Mouse (Mus musculus) limb, embryonic 14.5 days (tissue): ENCODE results near the gene 3110009E18Rik. TPM values are rescaled to one million over a fixed set of nuclear protein-coding genes. Genes with fewer than 3 reads are reported as not detected.

Source experiments
- ATAC-seq: fragments of 200-750 bp; cut with Nextera tagmentation; 2 replicates; pipeline ENCODE4 v1.8.0; 2017; ENCODE audit warnings: low read depth, moderate number of reproducible peaks, moderate TSS enrichment; ENCODE audit not compliant: low FRiP score
- DNase-seq: peaks from one replicate; pipeline ENCODE4 v3.0.0-alpha.2; 2015; ENCODE audit warnings: low spot score
- H3K27ac ChIP-seq: fragments of 300-500 bp; sonication (generic); replicated peaks from 2 replicates; pipeline ENCODE4 v1.5.1; 2014; ENCODE audit warnings: low read depth, mild to moderate bottlenecking, low read length, moderate library complexity, mixed read lengths
- H3K27me3 ChIP-seq: fragments of 300-500 bp; sonication (generic); 2 replicates; pipeline ENCODE4 v1.6.1; 2014; ENCODE audit warnings: low read length, mixed read lengths; ENCODE audit not compliant: control insufficient read depth, insufficient read depth
- H3K36me3 ChIP-seq: fragments of 300-500 bp; sonication (generic); 2 replicates; pipeline ENCODE4 v1.6.1; 2014; ENCODE audit warnings: mild to moderate bottlenecking, low read length, moderate library complexity, mixed read lengths; ENCODE audit not compliant: control insufficient read depth, insufficient read depth
- H3K4me1 ChIP-seq: fragments of 300-500 bp; sonication (generic); 2 replicates; pipeline ENCODE4 v1.6.1; 2014; ENCODE audit warnings: antibody characterized with exemption, low read length, mixed read lengths; ENCODE audit not compliant: control insufficient read depth, insufficient read depth
- H3K4me2 ChIP-seq: fragments of 300-500 bp; sonication (generic); replicated peaks from 2 replicates; pipeline ENCODE4 v1.6.1; 2014; ENCODE audit warnings: low read depth, mild to moderate bottlenecking, low read length, moderate library complexity; ENCODE audit not compliant: severe bottlenecking
- H3K4me3 ChIP-seq: fragments of 300-500 bp; sonication (generic); replicated peaks from 2 replicates; pipeline ENCODE4 v1.5.1; 2014; ENCODE audit warnings: low read length
- H3K9ac ChIP-seq: fragments of 300-500 bp; sonication (generic); 2 replicates; pipeline ENCODE4 v1.6.1; 2014; ENCODE audit warnings: mild to moderate bottlenecking, low read depth, low read length, moderate library complexity; ENCODE audit not compliant: severe bottlenecking
- H3K9me3 ChIP-seq: fragments of 300-500 bp; sonication (generic); 2 replicates; pipeline ENCODE4 v1.6.1; 2016; ENCODE audit warnings: low read length; ENCODE audit not compliant: control insufficient read depth
- POLR2A ChIP-seq: fragments of 200-500 bp; IDR thresholded peaks from 2 replicates; pipeline ENCODE4 v1.8.0; 2012; ENCODE audit warnings: inconsistent platforms, mild to moderate bottlenecking, moderate library complexity, borderline replicate concordance; ENCODE audit not compliant: insufficient read depth, insufficient read length; ENCODE audit errors: extremely low read depth
- WGBS: fragments of 180-500 bp; shearing (Covaris S2); extraction: QIAGEN DNeasy Blood & Tissue Kit; methylation state at CpG from one replicate; pipeline ENCODE4 v1.1.7; 2014; 5-methylcytosine and 5-hydroxymethylcytosine counted together
- polyA plus RNA-seq, 2 experiments: library from polyadenylated mRNA; depleted of rRNA in 1 of 2; stranded (reverse) in 1 of 2; unstranded in 1 of 2; fragments of >200 nt; fragmentation: Nextera tagmentation in 1 of 2; extraction: Ambion mirVana in 1 of 2; gene quantifications; 2 replicates each; pipeline versions ENCODE4 v1.2.1 to v1.2.3; 2012 to 2014

Gene 3110009E18Rik
- polyA plus RNA-seq, 2 experiments, result 11.4 to 20.9 TPM

- Histone ChIP-seq H3K27ac (no peak overlapping the region), H3K36me3 (no peaks in the 10 kb centered on the region), H3K9me3 (no peaks in the 10 kb centered on the region), H3K27me3 (no peaks in the 10 kb centered on the region), H3K4me2 (no peak overlapping the region), H3K4me1 (no peaks in the 10 kb centered on the region), H3K4me3 (no peak overlapping the region), H3K9ac (no peak overlapping the region)
- TF ChIP-seq POLR2A, result no peak
- WGBS, result 84% methylated on average over 6 of the region's 6 CpGs
- DNase-seq, result no peak
- ATAC-seq, result no peak
Observed at GRCm38 (mm10) chr1:120189206-120189605, 68.2 kb downstream of the 3110009E18Rik start.

- WGBS, result 83% methylated on average over 2 of the region's 2 CpGs
- Histone ChIP-seq H3K4me1 (no peaks in the 10 kb centered on the region), H3K27ac (no peak overlapping the region), H3K4me3 (no peak overlapping the region), H3K4me2 (no peak overlapping the region), H3K9me3 (no peaks in the 10 kb centered on the region), H3K27me3 (no peaks in the 10 kb centered on the region), H3K36me3 (no peaks in the 10 kb centered on the region), H3K9ac (no peak overlapping the region)
- TF ChIP-seq POLR2A, result no peak
- ATAC-seq, result no peak
- no peak for DNase-seq
Observed at GRCm38 (mm10) chr1:120190300-120190699, 69.3 kb downstream of the 3110009E18Rik start.

GRCm38 (mm10) chr1:120190946-120191345 is 70.0 kb downstream of the 3110009E18Rik start:
- Histone ChIP-seq H3K9ac (no peak overlapping the region), H3K36me3 (no peaks in the 10 kb centered on the region), H3K27me3 (no peaks in the 10 kb centered on the region), H3K4me2 (no peak overlapping the region), H3K9me3 (no peaks in the 10 kb centered on the region), H3K4me3 (no peak overlapping the region), H3K4me1 (no peaks in the 10 kb centered on the region), H3K27ac (no peak overlapping the region)
- WGBS, result 84% methylated on average over 6 of the region's 6 CpGs
- TF ChIP-seq POLR2A, result no peak
- ATAC-seq (no peak), DNase-seq (no peak)

- no peak for TF ChIP-seq POLR2A
- no peaks in the 10 kb centered on the region for H3K36me3 ChIP-seq
- H3K4me3 ChIP-seq, result no peak overlapping the region
- no peak overlapping the region for H3K9ac ChIP-seq
- H3K27me3 ChIP-seq, result no peaks in the 10 kb centered on the region
- DNase-seq (no peak), ATAC-seq (no peak)
- H3K4me1 ChIP-seq, result no peaks in the 10 kb centered on the region
- H3K9me3 ChIP-seq, result no peaks in the 10 kb centered on the region
- 83% methylated on average over 6 of the region's 6 CpGs for WGBS
- no peak overlapping the region for H3K27ac ChIP-seq
- no peak overlapping the region for H3K4me2 ChIP-seq
Observed at GRCm38 (mm10) chr1:120192321-120192720, 71.3 kb downstream of the 3110009E18Rik start.

- H3K27me3 ChIP-seq, result no peaks in the 10 kb centered on the region
- H3K27ac ChIP-seq, result no peak overlapping the region
- no peak for DNase-seq
- WGBS, result 88% methylated on average over 10 of the region's 10 CpGs
- H3K9ac ChIP-seq, result no peak overlapping the region
- no peak overlapping the region for H3K4me2 ChIP-seq
- no peaks in the 10 kb centered on the region for H3K4me1 ChIP-seq
- no peak for TF ChIP-seq POLR2A
- no peak overlapping the region for H3K4me3 ChIP-seq
- no peaks in the 10 kb centered on the region for H3K9me3 ChIP-seq
- ATAC-seq, result no peak
- no peaks in the 10 kb centered on the region for H3K36me3 ChIP-seq
Observed at GRCm38 (mm10) chr1:120193586-120193985, 72.6 kb downstream of the 3110009E18Rik start.

GRCm38 (mm10) chr1:120195947-120196346 is 75.0 kb downstream of the 3110009E18Rik start:
- no peak for TF ChIP-seq POLR2A
- 59% methylated on average over 5 of the region's 5 CpGs for WGBS
- no peak for DNase-seq
- Histone ChIP-seq H3K9me3 (no peaks in the 10 kb centered on the region), H3K27ac (no peak overlapping the region), H3K4me2 (no peak overlapping the region), H3K4me3 (no peak overlapping the region), H3K4me1 (no peaks in the 10 kb centered on the region), H3K27me3 (no peaks in the 10 kb centered on the region), H3K9ac (no peak overlapping the region), H3K36me3 (no peaks in the 10 kb centered on the region)
- ATAC-seq, result no peak
